Mouse (Mus musculus): ENCODE data around the gene Fbxo9. TPM values are rescaled to one million over a fixed set of nuclear protein-coding genes. Genes with fewer than 3 reads are reported as not detected.
A peak's percentile ranks its signal among the peaks of the same experiment; 100 is the strongest.

The Fbxo9 gene
- polyA plus RNA-seq, 1 experiment from 2014 or later = 38.0 TPM

- no peak for ATAC-seq (replicated peaks; ENCODE audit: insufficient number of reproducible peaks, low FRiP score, low TSS enrichment)
- Histone ChIP-seq H3K4me3 (ENCODE audit: low read depth, low read length) (no peak overlapping the region), H3K27me3 (ENCODE audit: control insufficient read depth, insufficient read depth, low read length) (no peaks in the 10 kb centered on the region), H3K27ac (ENCODE audit: low read depth, low read length) (no peak overlapping the region), H3K9me3 (replicated peaks; ENCODE audit: control insufficient read depth, low read length) (no peaks in the 10 kb centered on the region), H3K36me3 (ENCODE audit: control insufficient read depth, insufficient read depth, low read length) (peaks cover 10% of the 10 kb centered on the region), H3K9ac (ENCODE audit: low read depth, low read length) (no peak overlapping the region), H3K4me2 (no peak overlapping the region), H3K4me1 (ENCODE audit: control insufficient read depth, insufficient read depth, low read length) (peaks cover 12% of the 10 kb centered on the region; the same call in 1 of the 2 replicates)
- WGBS (ENCODE audit: insufficient replicate concordance) = 95% methylated on average over 1 of the region's 1 CpGs
Measured at GRCm38 (mm10) chr9:78089906-78090305, 19.0 kb downstream of the Fbxo9 start.

DNA sequence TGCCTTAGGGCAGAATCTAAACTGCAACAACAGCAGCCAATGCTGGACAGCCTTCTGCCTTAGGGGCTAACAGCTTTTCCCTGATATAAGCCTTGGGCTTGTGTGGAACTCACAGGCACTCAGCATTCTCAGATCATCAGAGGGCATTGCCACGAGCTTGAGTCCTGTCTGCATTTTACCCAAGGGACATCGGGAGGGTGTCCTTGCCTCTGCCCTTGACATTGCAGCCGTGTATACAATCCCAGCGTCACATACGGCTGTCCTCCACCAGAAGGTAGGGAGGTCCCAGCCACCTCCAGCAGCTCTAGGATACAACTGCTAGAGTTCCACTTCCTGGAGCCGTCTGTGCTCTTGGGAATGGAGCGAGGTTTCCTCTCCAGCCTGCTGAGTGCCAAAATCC is 19.9 kb downstream of the Fbxo9 start:
- Histone ChIP-seq H3K4me1 (ENCODE audit: control insufficient read depth, insufficient read depth, low read length) (peaks cover 12% of the 10 kb centered on the region; the same call in 1 of the 2 replicates), H3K36me3 (ENCODE audit: control insufficient read depth, insufficient read depth, low read length) (peaks cover 18% of the 10 kb centered on the region), H3K9me3 (replicated peaks; ENCODE audit: control insufficient read depth, low read length) (no peaks in the 10 kb centered on the region), H3K27ac (ENCODE audit: low read depth, low read length) (peak overlapping the region; percentile 79), H3K27me3 (ENCODE audit: control insufficient read depth, insufficient read depth, low read length) (no peaks in the 10 kb centered on the region), H3K9ac (ENCODE audit: low read depth, low read length) (peak overlapping the region; percentile 50; the same call in 1 of the 2 replicates), H3K4me2 (no peak overlapping the region), H3K4me3 (ENCODE audit: low read depth, low read length) (no peak overlapping the region)
- 0 out of 2 replicates have a peak, but pooled peaks have one; percentile 42 for ATAC-seq (replicated peaks; ENCODE audit: insufficient number of reproducible peaks, low FRiP score, low TSS enrichment)
- WGBS (ENCODE audit: insufficient replicate concordance) = 59% methylated on average over 7 of the region's 7 CpGs

DNA sequence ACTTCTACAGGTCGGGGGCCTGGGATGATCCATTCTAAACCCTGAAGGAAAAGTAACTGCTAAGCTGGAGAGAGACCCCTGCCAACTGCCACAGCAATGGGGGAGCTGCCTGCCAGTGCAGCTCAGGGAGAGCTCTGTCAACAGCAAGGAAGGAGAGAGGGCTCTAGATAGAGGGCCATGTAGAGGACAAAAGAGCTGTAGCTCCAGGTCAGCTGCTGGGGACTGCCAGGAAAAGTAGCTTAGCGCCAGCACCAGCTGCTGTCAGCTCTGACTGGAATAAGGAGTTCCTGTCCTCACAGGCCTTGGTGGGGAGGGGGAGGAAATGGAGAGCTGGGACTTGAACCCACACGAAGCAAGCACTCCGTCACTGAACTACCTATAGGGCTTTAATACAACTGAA is 20.3 kb downstream of the Fbxo9 start:
- WGBS (ENCODE audit: insufficient replicate concordance) = 61% methylated on average over 4 of the region's 4 CpGs
- ATAC-seq (replicated peaks; ENCODE audit: insufficient number of reproducible peaks, low FRiP score, low TSS enrichment) = no peak
- peak overlapping the region; percentile 79 for H3K27ac ChIP-seq (ENCODE audit: low read depth, low read length)

DNA sequence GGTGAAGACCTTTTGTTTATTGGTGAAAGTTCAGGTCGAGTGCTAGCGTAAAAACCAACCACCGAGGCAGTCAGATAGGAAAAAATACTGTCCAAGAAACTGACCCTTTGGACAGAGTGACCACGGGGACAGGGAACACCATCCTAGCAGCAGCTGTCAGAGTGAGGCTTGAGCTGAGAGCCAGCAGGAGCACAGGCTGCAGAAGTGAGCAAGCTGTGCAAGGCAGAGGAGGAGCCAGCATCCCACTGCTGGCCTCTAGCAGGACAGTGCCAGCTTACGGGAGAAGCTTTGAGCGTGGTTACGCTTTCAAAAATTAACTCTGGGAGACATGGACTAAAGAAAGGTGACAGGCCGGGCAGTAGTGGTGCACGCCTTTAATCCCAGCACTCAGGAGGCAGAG is 21.1 kb downstream of the Fbxo9 start:
- Histone ChIP-seq H3K9ac (ENCODE audit: low read depth, low read length) (no peak overlapping the region), H3K27me3 (ENCODE audit: control insufficient read depth, insufficient read depth, low read length) (no peaks in the 10 kb centered on the region), H3K9me3 (replicated peaks; ENCODE audit: control insufficient read depth, low read length) (no peaks in the 10 kb centered on the region), H3K4me2 (no peak overlapping the region), H3K27ac (ENCODE audit: low read depth, low read length) (no peak overlapping the region), H3K4me1 (ENCODE audit: control insufficient read depth, insufficient read depth, low read length) (peaks cover 12% of the 10 kb centered on the region; the same call in 1 of the 2 replicates), H3K36me3 (ENCODE audit: control insufficient read depth, insufficient read depth, low read length) (peaks cover 24% of the 10 kb centered on the region), H3K4me3 (ENCODE audit: low read depth, low read length) (no peak overlapping the region)
- ATAC-seq (replicated peaks; ENCODE audit: insufficient number of reproducible peaks, low FRiP score, low TSS enrichment) = no peak
- WGBS (ENCODE audit: insufficient replicate concordance) = 91% methylated on average over 9 of the region's 9 CpGs

More for the DNA sequence above, 20.3 kb downstream of the Fbxo9 start:
- H3K27me3 ChIP-seq (ENCODE audit: control insufficient read depth, insufficient read depth, low read length) = no peaks in the 10 kb centered on the region
- H3K4me1 ChIP-seq (ENCODE audit: control insufficient read depth, insufficient read depth, low read length) = peaks cover 12% of the 10 kb centered on the region; the same call in 1 of the 2 replicates
- no peaks in the 10 kb centered on the region for H3K9me3 ChIP-seq (replicated peaks; ENCODE audit: control insufficient read depth, low read length)
- peaks cover 22% of the 10 kb centered on the region for H3K36me3 ChIP-seq (ENCODE audit: control insufficient read depth, insufficient read depth, low read length)
- H3K9ac ChIP-seq (ENCODE audit: low read depth, low read length) = peak overlapping the region; percentile 50
- no peak overlapping the region for H3K4me3 ChIP-seq (ENCODE audit: low read depth, low read length)
- H3K4me2 ChIP-seq = no peak overlapping the region

DNA sequence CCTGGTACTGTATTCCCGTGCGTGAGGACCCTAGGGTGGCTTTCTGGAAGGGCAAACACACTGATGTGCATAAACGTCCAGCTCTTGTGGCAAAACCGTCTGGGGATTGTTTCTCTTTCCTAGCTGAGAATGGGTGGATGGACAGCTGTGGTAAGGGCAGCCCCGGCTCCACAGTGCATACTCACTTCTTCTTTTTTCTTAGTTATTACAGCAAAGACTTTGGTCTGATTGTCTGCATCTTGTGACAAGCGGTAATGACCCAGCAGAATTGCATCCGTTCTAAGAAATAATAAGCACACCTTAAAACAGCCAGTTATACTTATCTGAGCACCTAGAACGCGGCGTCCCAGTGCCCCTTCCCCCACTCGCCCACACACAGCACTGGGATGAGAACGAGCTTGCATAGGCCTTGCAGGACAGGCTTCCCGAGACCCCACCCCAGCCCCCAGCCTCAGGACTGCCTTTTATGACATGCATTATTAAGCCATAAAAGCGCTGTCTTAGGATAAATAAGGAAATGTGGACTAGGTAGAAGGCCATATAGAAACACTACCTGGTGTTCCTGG is 23.1 kb downstream of the Fbxo9 start:
- H3K4me2 ChIP-seq = no peak overlapping the region
- H3K27ac ChIP-seq (ENCODE audit: low read depth, low read length) = no peak overlapping the region
- H3K4me1 ChIP-seq (ENCODE audit: control insufficient read depth, insufficient read depth, low read length) = peaks cover 12% of the 10 kb centered on the region; the same call in 1 of the 2 replicates
- H3K4me3 ChIP-seq (ENCODE audit: low read depth, low read length) = no peak overlapping the region
- WGBS (ENCODE audit: insufficient replicate concordance) = 85% methylated on average over 14 of the region's 14 CpGs
- no peak overlapping the region for H3K9ac ChIP-seq (ENCODE audit: low read depth, low read length)
- no peaks in the 10 kb centered on the region for H3K27me3 ChIP-seq (ENCODE audit: control insufficient read depth, insufficient read depth, low read length)
- H3K36me3 ChIP-seq (ENCODE audit: control insufficient read depth, insufficient read depth, low read length) = peaks cover 21% of the 10 kb centered on the region
- ATAC-seq (replicated peaks; ENCODE audit: insufficient number of reproducible peaks, low FRiP score, low TSS enrichment) = no peak
- no peaks in the 10 kb centered on the region for H3K9me3 ChIP-seq (replicated peaks; ENCODE audit: control insufficient read depth, low read length)

DNA sequence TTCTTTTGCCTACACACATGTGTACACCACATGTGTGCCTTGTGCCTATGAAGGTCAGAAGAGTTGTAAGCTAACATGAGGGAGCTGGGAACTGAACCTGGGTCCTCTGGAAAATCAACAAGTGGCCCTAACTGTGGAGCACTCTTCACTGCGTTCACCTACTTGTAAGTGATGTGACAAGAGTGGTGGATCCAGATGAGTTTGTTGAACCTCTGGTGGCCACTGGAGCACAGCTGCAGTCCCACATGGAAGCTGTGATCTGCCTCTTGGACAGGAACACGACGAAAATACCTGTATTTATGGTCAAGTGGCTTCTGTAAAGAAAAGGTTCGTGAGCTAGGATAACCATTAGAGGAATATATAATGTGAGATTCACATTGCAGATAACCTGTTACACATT is 24.5 kb downstream of the Fbxo9 start:
- Histone ChIP-seq H3K27me3 (ENCODE audit: control insufficient read depth, insufficient read depth, low read length) (no peaks in the 10 kb centered on the region), H3K36me3 (ENCODE audit: control insufficient read depth, insufficient read depth, low read length) (peaks cover 24% of the 10 kb centered on the region), H3K4me2 (no peak overlapping the region), H3K9ac (ENCODE audit: low read depth, low read length) (no peak overlapping the region), H3K4me3 (ENCODE audit: low read depth, low read length) (no peak overlapping the region), H3K9me3 (replicated peaks; ENCODE audit: control insufficient read depth, low read length) (no peaks in the 10 kb centered on the region), H3K4me1 (ENCODE audit: control insufficient read depth, insufficient read depth, low read length) (peaks cover 11% of the 10 kb centered on the region; the same call in 1 of the 2 replicates), H3K27ac (ENCODE audit: low read depth, low read length) (no peak overlapping the region)
- WGBS (ENCODE audit: insufficient replicate concordance) = 88% methylated on average over 4 of the region's 4 CpGs
- no peak for ATAC-seq (replicated peaks; ENCODE audit: insufficient number of reproducible peaks, low FRiP score, low TSS enrichment)

GRCm38 (mm10) chr9:78081835-78082234 is 27.0 kb downstream of the Fbxo9 start:
- ATAC-seq (replicated peaks; ENCODE audit: insufficient number of reproducible peaks, low FRiP score, low TSS enrichment) = no peak
- no peaks in the 10 kb centered on the region for H3K9me3 ChIP-seq (replicated peaks; ENCODE audit: control insufficient read depth, low read length)
- H3K36me3 ChIP-seq (ENCODE audit: control insufficient read depth, insufficient read depth, low read length) = peaks cover 24% of the 10 kb centered on the region
- no peak overlapping the region for H3K9ac ChIP-seq (ENCODE audit: low read depth, low read length)
- 75% methylated on average over 7 of the region's 7 CpGs for WGBS (ENCODE audit: insufficient replicate concordance)
- no peak overlapping the region for H3K27ac ChIP-seq (ENCODE audit: low read depth, low read length)
- H3K4me2 ChIP-seq = no peak overlapping the region
- H3K27me3 ChIP-seq (ENCODE audit: control insufficient read depth, insufficient read depth, low read length) = no peaks in the 10 kb centered on the region
- H3K4me3 ChIP-seq (ENCODE audit: low read depth, low read length) = no peak overlapping the region
- H3K4me1 ChIP-seq (ENCODE audit: control insufficient read depth, insufficient read depth, low read length) = no peaks in the 10 kb centered on the region

DNA sequence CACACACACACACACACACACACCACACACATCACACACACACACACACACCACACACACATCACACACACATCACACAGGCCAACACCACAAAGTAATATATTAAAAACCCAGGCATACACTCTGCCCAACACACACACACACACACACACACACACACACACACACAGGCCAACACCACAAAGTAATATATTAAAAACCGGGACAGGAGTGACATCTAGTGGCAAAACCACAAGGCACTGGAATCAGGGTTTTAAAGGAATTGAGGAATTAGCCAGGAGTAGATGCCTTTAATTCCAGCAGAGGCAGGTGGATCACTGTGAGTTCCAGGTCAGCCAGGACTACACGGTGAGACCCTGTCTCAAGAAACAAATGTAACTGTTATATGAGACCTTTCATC is 30.6 kb downstream of the Fbxo9 start:
- no peak for ATAC-seq (replicated peaks; ENCODE audit: insufficient number of reproducible peaks, low FRiP score, low TSS enrichment)
- H3K4me3 ChIP-seq (ENCODE audit: low read depth, low read length) = no peak overlapping the region
- H3K27ac ChIP-seq (ENCODE audit: low read depth, low read length) = no peak overlapping the region
- H3K4me1 ChIP-seq (ENCODE audit: control insufficient read depth, insufficient read depth, low read length) = no peaks in the 10 kb centered on the region
- H3K4me2 ChIP-seq = no peak overlapping the region
- H3K9me3 ChIP-seq (replicated peaks; ENCODE audit: control insufficient read depth, low read length) = no peaks in the 10 kb centered on the region
- no peak overlapping the region for H3K9ac ChIP-seq (ENCODE audit: low read depth, low read length)
- H3K27me3 ChIP-seq (ENCODE audit: control insufficient read depth, insufficient read depth, low read length) = no peaks in the 10 kb centered on the region
- WGBS (ENCODE audit: insufficient replicate concordance) = 21% methylated on average over 2 of the region's 2 CpGs
- H3K36me3 ChIP-seq (ENCODE audit: control insufficient read depth, insufficient read depth, low read length) = peaks cover 2% of the 10 kb centered on the region; the same call in 1 of the 2 replicates

DNA sequence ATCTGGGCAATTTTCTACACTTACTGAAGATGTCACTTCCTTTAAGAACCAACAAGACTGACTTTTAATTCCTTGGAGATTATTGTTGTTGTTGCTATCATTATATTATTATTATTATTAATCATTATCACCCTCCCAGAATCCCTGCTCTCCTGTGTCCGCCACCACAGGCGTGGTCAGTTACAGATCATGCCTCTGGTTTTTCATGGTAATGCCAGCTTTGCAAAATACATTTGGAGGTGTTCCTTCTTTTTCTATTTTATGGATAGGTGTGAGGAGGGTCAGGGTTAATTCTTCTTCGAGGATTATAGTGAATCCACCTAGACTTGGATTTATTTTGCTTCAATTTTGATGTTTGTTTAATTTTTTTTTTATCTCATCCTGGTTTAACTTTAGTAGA is 33.6 kb downstream of the Fbxo9 start:
- Histone ChIP-seq H3K4me3 (ENCODE audit: low read depth, low read length) (no peak overlapping the region), H3K27me3 (ENCODE audit: control insufficient read depth, insufficient read depth, low read length) (no peaks in the 10 kb centered on the region), H3K4me1 (ENCODE audit: control insufficient read depth, insufficient read depth, low read length) (no peaks in the 10 kb centered on the region), H3K27ac (ENCODE audit: low read depth, low read length) (no peak overlapping the region), H3K36me3 (ENCODE audit: control insufficient read depth, insufficient read depth, low read length) (no peaks in the 10 kb centered on the region), H3K4me2 (no peak overlapping the region), H3K9me3 (replicated peaks; ENCODE audit: control insufficient read depth, low read length) (no peaks in the 10 kb centered on the region), H3K9ac (ENCODE audit: low read depth, low read length) (no peak overlapping the region)
- 84% methylated on average over 3 of the region's 3 CpGs for WGBS (ENCODE audit: insufficient replicate concordance)
- no peak for ATAC-seq (replicated peaks; ENCODE audit: insufficient number of reproducible peaks, low FRiP score, low TSS enrichment)
